Mouse (Mus musculus) olfactory bulb, adult 2 months (tissue): ENCODE measurements around the gene Fbxo48. TPM values are rescaled to one million over a fixed set of nuclear protein-coding genes. Genes with fewer than 3 reads are reported as not detected.

Experiments used
- H3K27ac ChIP-seq: fragments of 200-500 bp; 2 replicates; pipeline ENCODE4 v1.5.1; 2012; ENCODE audit warnings: low read depth, low read length; ENCODE audit not compliant: insufficient read depth
- H3K4me1 ChIP-seq: fragments of 200-500 bp; 2 replicates; pipeline ENCODE4 v1.6.1; 2012; ENCODE audit warnings: low read length; ENCODE audit not compliant: control insufficient read depth, insufficient read depth
- H3K4me3 ChIP-seq: fragments of 200-500 bp; 2 replicates; pipeline ENCODE4 v1.5.1; 2012; ENCODE audit warnings: mild to moderate bottlenecking, low read depth, low read length, moderate library complexity; ENCODE audit not compliant: insufficient read depth
- CTCF ChIP-seq: fragments of 200-500 bp; IDR thresholded peaks from 2 replicates; pipeline ENCODE4 v1.5.1; 2012; ENCODE audit warnings: low read depth, mild to moderate bottlenecking, low read length, moderate library complexity; ENCODE audit not compliant: insufficient read depth
- POLR2A ChIP-seq: fragments of 200-500 bp; IDR thresholded peaks from 2 replicates; pipeline ENCODE4 v1.6.1; 2012; ENCODE audit warnings: mild to moderate bottlenecking, low read depth, low read length, moderate library complexity; ENCODE audit not compliant: insufficient read depth
- WGBS: fragments of 180-500 bp; shearing (Covaris S2); methylation state at CpG from one replicate; pipeline ENCODE4 v1.1.7; 2018; 5-methylcytosine and 5-hydroxymethylcytosine counted together
- polyA plus RNA-seq: library from polyadenylated mRNA; stranded (reverse); fragments of >200 nt; gene quantifications from 2 replicates; pipeline ENCODE4 v1.2.4, GENCODE M21; 2012; ENCODE audit warnings: low replicate concordance; ENCODE audit not compliant: missing spikeins, insufficient read depth, insufficient read length

The Fbxo48 gene
- polyA plus RNA-seq, 1 experiment: not detected

- Histone ChIP-seq H3K4me1 (no peaks in the 10 kb centered on the region), H3K4me3 (no peak overlapping the region), H3K27ac (no peak overlapping the region)
- 69% methylated on average over 6 of the region's 6 CpGs for WGBS
- TF ChIP-seq POLR2A (no peak), CTCF (no peak)
These were observed 15.5 kb upstream of the Fbxo48 start for GRCm38 (mm10) chr11:16935577-16936236.

GRCm38 (mm10) chr11:16941103-16941793, 9.9 kb upstream of the Fbxo48 start:
- 30% methylated on average over 4 of the region's 4 CpGs for WGBS
- H3K4me1 ChIP-seq: 0 out of 2 replicates have a peak, but pooled peaks cover 3% of the 10 kb centered on the region

GRCm38 (mm10) chr11:16941973-16942452, 9.2 kb upstream of the Fbxo48 start:
- Histone ChIP-seq H3K4me3 (no peak overlapping the region), H3K27ac (peak overlapping the region; percentile 75; the same call in 1 of the 2 replicates), H3K4me1 (0 out of 2 replicates have a peak, but pooled peaks cover 3% of the 10 kb centered on the region)
- WGBS: 46% methylated on average over 4 of the region's 4 CpGs
- TF ChIP-seq POLR2A (no peak), CTCF (no peak)

More at GRCm38 (mm10) chr11:16941103-16941793, 9.9 kb upstream of the Fbxo48 start:
- no peak overlapping the region for H3K4me3 ChIP-seq
- TF ChIP-seq CTCF (no peak), POLR2A (no peak)
- H3K27ac ChIP-seq: peak overlapping the region; percentile 75

GRCm38 (mm10) chr11:16943016-16943415, 8.2 kb upstream of the Fbxo48 start:
- H3K27ac ChIP-seq: no peak overlapping the region
- H3K4me1 ChIP-seq: 0 out of 2 replicates have a peak, but pooled peaks cover 3% of the 10 kb centered on the region
- WGBS: 85% methylated on average over 4 of the region's 4 CpGs
- H3K4me3 ChIP-seq: no peak overlapping the region
- TF ChIP-seq POLR2A (no peak), CTCF (no peak)

GRCm38 (mm10) chr11:16948756-16949155, 2.4 kb upstream of the Fbxo48 start:
- no peak overlapping the region for H3K4me3 ChIP-seq
- H3K4me1 ChIP-seq: peaks cover 3% of the 10 kb centered on the region; the same call in 1 of the 2 replicates
- WGBS: 22% methylated on average over 1 of the region's 1 CpGs
- TF ChIP-seq POLR2A (no peak), CTCF (no peak)
- no peak overlapping the region for H3K27ac ChIP-seq

GRCm38 (mm10) chr11:16950226-16950975, 774 bp upstream of the Fbxo48 start:
- H3K4me1 ChIP-seq: peaks cover 3% of the 10 kb centered on the region; the same call in 1 of the 2 replicates
- WGBS: 29% methylated on average over 13 of the region's 13 CpGs
- H3K4me3 ChIP-seq: peak overlapping the region; percentile 93
- no peak for TF ChIP-seq POLR2A
- TF ChIP-seq CTCF: no peak
- no peak overlapping the region for H3K27ac ChIP-seq

- TF ChIP-seq CTCF: no peak
- under 1% methylated on average over 9 of the region's 9 CpGs for WGBS
These were observed 511 bp downstream of the Fbxo48 start for GRCm38 (mm10) chr11:16951761-16952010.

GRCm38 (mm10) chr11:16956115-16956862, 5.1 kb downstream of the Fbxo48 start:
- 93% methylated on average over 6 of the region's 6 CpGs for WGBS
- TF ChIP-seq CTCF: no peak
- no peak for TF ChIP-seq POLR2A
- peaks cover 3% of the 10 kb centered on the region; the same call in 1 of the 2 replicates for H3K4me1 ChIP-seq
- H3K4me3 ChIP-seq: no peak overlapping the region
- H3K27ac ChIP-seq: no peak overlapping the region

More at GRCm38 (mm10) chr11:16951761-16952010, 511 bp downstream of the Fbxo48 start:
- H3K4me1 ChIP-seq: peaks cover 3% of the 10 kb centered on the region; the same call in 1 of the 2 replicates
- H3K4me3 ChIP-seq: peak overlapping the region; percentile 93
- H3K27ac ChIP-seq: no peak overlapping the region

- TF ChIP-seq POLR2A (no peak), CTCF (no peak)
- Histone ChIP-seq H3K4me3 (no peak overlapping the region), H3K27ac (no peak overlapping the region), H3K4me1 (no peaks in the 10 kb centered on the region)
- 95% methylated on average over 6 of the region's 6 CpGs for WGBS
These were observed 5.9 kb downstream of the Fbxo48 start for GRCm38 (mm10) chr11:16957030-16957429.
